Mouse (Mus musculus): Measurements from ENCODE around the gene Bnip1. TPM values are rescaled to one million over a fixed set of nuclear protein-coding genes. Genes with fewer than 3 reads are reported as not detected.

Bnip1 gene
- polyA plus RNA-seq, 1 experiment from 2014 or later: 57.7 TPM

GRCm38 (mm10) chr17:26835956-26836355 lies 55.1 kb downstream of the Bnip1 start:
- no peak overlapping the region for H3K27ac ChIP-seq (replicated peaks)
- H3K9ac ChIP-seq (replicated peaks): no peak overlapping the region
- H3K27me3 ChIP-seq (replicated peaks): peaks cover 92% of the 10 kb centered on the region
- H3K4me2 ChIP-seq: no peak overlapping the region
- H3K36me3 ChIP-seq: no peaks in the 10 kb centered on the region
- ATAC-seq (ENCODE audit: low FRiP score): no peak
- 4% methylated on average over 8 of the region's 8 CpGs for WGBS
- peaks cover 7% of the 10 kb centered on the region for H3K4me1 ChIP-seq
- H3K9me3 ChIP-seq (replicated peaks): 0 out of 2 replicates have a peak, but pooled peaks cover 2% of the 10 kb centered on the region
- H3K4me3 ChIP-seq (replicated peaks): no peak overlapping the region

- WGBS: 11% methylated on average over 5 of the region's 5 CpGs
- Histone ChIP-seq H3K9ac (replicated peaks) (no peak overlapping the region), H3K4me1 (peaks cover 7% of the 10 kb centered on the region), H3K4me2 (no peak overlapping the region), H3K9me3 (replicated peaks) (no peaks in the 10 kb centered on the region), H3K4me3 (replicated peaks) (no peak overlapping the region), H3K27ac (replicated peaks) (no peak overlapping the region), H3K27me3 (replicated peaks) (peaks cover 96% of the 10 kb centered on the region), H3K36me3 (no peaks in the 10 kb centered on the region)
- ATAC-seq (ENCODE audit: low FRiP score): no peak
Observed at GRCm38 (mm10) chr17:26836377-26836776, 55.5 kb downstream of the Bnip1 start.

- ATAC-seq (ENCODE audit: low FRiP score): no peak
- 1% methylated on average over 19 of the region's 19 CpGs for WGBS
- Histone ChIP-seq H3K36me3 (no peaks in the 10 kb centered on the region), H3K9ac (replicated peaks) (no peak overlapping the region), H3K27ac (replicated peaks) (no peak overlapping the region), H3K9me3 (replicated peaks) (no peaks in the 10 kb centered on the region), H3K4me1 (peaks cover 7% of the 10 kb centered on the region), H3K4me3 (replicated peaks) (no peak overlapping the region), H3K4me2 (no peak overlapping the region), H3K27me3 (replicated peaks) (peaks cover 99% of the 10 kb centered on the region)
Observed at GRCm38 (mm10) chr17:26836786-26837545, 56.1 kb downstream of the Bnip1 start.

- Histone ChIP-seq H3K9ac (replicated peaks) (no peak overlapping the region), H3K27ac (replicated peaks) (no peak overlapping the region), H3K27me3 (replicated peaks) (peaks cover 99% of the 10 kb centered on the region), H3K4me2 (no peak overlapping the region), H3K4me3 (replicated peaks) (no peak overlapping the region), H3K36me3 (no peaks in the 10 kb centered on the region), H3K9me3 (replicated peaks) (no peaks in the 10 kb centered on the region), H3K4me1 (peaks cover 7% of the 10 kb centered on the region)
- 2% methylated on average over 7 of the region's 7 CpGs for WGBS
- no peak for ATAC-seq (ENCODE audit: low FRiP score)
Observed at GRCm38 (mm10) chr17:26837546-26837985, 56.7 kb downstream of the Bnip1 start.

GRCm38 (mm10) chr17:26838191-26838910 lies 57.5 kb downstream of the Bnip1 start:
- H3K27me3 ChIP-seq (replicated peaks): peaks cover 100% of the 10 kb centered on the region
- ATAC-seq (ENCODE audit: low FRiP score): no peak
- no peaks in the 10 kb centered on the region for H3K36me3 ChIP-seq
- H3K4me3 ChIP-seq (replicated peaks): no peak overlapping the region
- no peak overlapping the region for H3K4me2 ChIP-seq
- H3K9me3 ChIP-seq (replicated peaks): no peaks in the 10 kb centered on the region
- no peak overlapping the region for H3K27ac ChIP-seq (replicated peaks)
- under 1% methylated on average over 37 of the region's 37 CpGs for WGBS
- no peak overlapping the region for H3K9ac ChIP-seq (replicated peaks)
- peaks cover 7% of the 10 kb centered on the region for H3K4me1 ChIP-seq

- H3K27ac ChIP-seq (replicated peaks): no peak overlapping the region
- H3K27me3 ChIP-seq (replicated peaks): peaks cover 100% of the 10 kb centered on the region
- peak overlapping the region; percentile 40 for H3K4me2 ChIP-seq
- no peak overlapping the region for H3K9ac ChIP-seq (replicated peaks)
- WGBS: under 1% methylated on average over 85 of the region's 87 CpGs
- H3K4me1 ChIP-seq: peaks cover 7% of the 10 kb centered on the region
- no peaks in the 10 kb centered on the region for H3K9me3 ChIP-seq (replicated peaks)
- H3K36me3 ChIP-seq: no peaks in the 10 kb centered on the region
- peak overlapping the region; percentile 20 for H3K4me3 ChIP-seq (replicated peaks)
- ATAC-seq (ENCODE audit: low FRiP score): no peak
Observed at GRCm38 (mm10) chr17:26838911-26839717, 58.2 kb downstream of the Bnip1 start.

GRCm38 (mm10) chr17:26839718-26840438 lies 59.0 kb downstream of the Bnip1 start:
- Histone ChIP-seq H3K4me2 (peak overlapping the region; percentile 40), H3K27ac (replicated peaks) (no peak overlapping the region), H3K27me3 (replicated peaks) (peaks cover 100% of the 10 kb centered on the region), H3K4me1 (peaks cover 11% of the 10 kb centered on the region), H3K9me3 (replicated peaks) (no peaks in the 10 kb centered on the region), H3K9ac (replicated peaks) (no peak overlapping the region), H3K36me3 (no peaks in the 10 kb centered on the region), H3K4me3 (replicated peaks) (peak overlapping the region; percentile 20)
- WGBS: 2% methylated on average over 26 of the region's 26 CpGs
- ATAC-seq (ENCODE audit: low FRiP score): no peak

- no peaks in the 10 kb centered on the region for H3K36me3 ChIP-seq
- WGBS: 5% methylated on average over 9 of the region's 9 CpGs
- no peak overlapping the region for H3K9ac ChIP-seq (replicated peaks)
- no peaks in the 10 kb centered on the region for H3K9me3 ChIP-seq (replicated peaks)
- H3K27ac ChIP-seq (replicated peaks): no peak overlapping the region
- H3K4me3 ChIP-seq (replicated peaks): no peak overlapping the region
- H3K4me2 ChIP-seq: no peak overlapping the region
- H3K4me1 ChIP-seq: peaks cover 11% of the 10 kb centered on the region
- no peak for ATAC-seq (ENCODE audit: low FRiP score)
- H3K27me3 ChIP-seq (replicated peaks): peaks cover 100% of the 10 kb centered on the region
Observed at GRCm38 (mm10) chr17:26840439-26840780, 59.5 kb downstream of the Bnip1 start.

- Histone ChIP-seq H3K27me3 (replicated peaks) (peaks cover 99% of the 10 kb centered on the region), H3K9me3 (replicated peaks) (no peaks in the 10 kb centered on the region), H3K9ac (replicated peaks) (no peak overlapping the region), H3K4me3 (replicated peaks) (no peak overlapping the region), H3K27ac (replicated peaks) (no peak overlapping the region), H3K4me1 (peaks cover 11% of the 10 kb centered on the region), H3K4me2 (no peak overlapping the region), H3K36me3 (no peaks in the 10 kb centered on the region)
- WGBS: under 1% methylated on average over 48 of the region's 48 CpGs
- ATAC-seq (ENCODE audit: low FRiP score): no peak
Observed at GRCm38 (mm10) chr17:26840922-26841731, 60.3 kb downstream of the Bnip1 start.

- ATAC-seq (ENCODE audit: low FRiP score): no peak
- no peak overlapping the region for H3K9ac ChIP-seq (replicated peaks)
- H3K9me3 ChIP-seq (replicated peaks): no peaks in the 10 kb centered on the region
- no peak overlapping the region for H3K4me3 ChIP-seq (replicated peaks)
- WGBS: 4% methylated on average over 5 of the region's 5 CpGs
- H3K4me2 ChIP-seq: no peak overlapping the region
- H3K27me3 ChIP-seq (replicated peaks): peaks cover 95% of the 10 kb centered on the region
- peaks cover 11% of the 10 kb centered on the region for H3K4me1 ChIP-seq
- H3K36me3 ChIP-seq: no peaks in the 10 kb centered on the region
- H3K27ac ChIP-seq (replicated peaks): no peak overlapping the region
Observed at GRCm38 (mm10) chr17:26841981-26842380, 61.1 kb downstream of the Bnip1 start.
